9 mouse cellular contexts compared by ENCODE assay signal in genomic region chr2:120562859-120563234, GRCm38 (mm10). TPM values are rescaled to one million over a fixed set of nuclear protein-coding genes. Genes with fewer than 3 reads are reported as not detected.
DNase-seq lines count a peak whose midpoint lies in the region; ATAC-seq and TF ChIP-seq lines count a peak whose summit lies in the region.
"Had no signal": no experiment of that assay in that cellular context is flagged by ENCODE, and none has a peak within 500 bp of the region (broad histone marks: within the 10 kb centered on the region; RNA-seq: fewer than 3 reads in every experiment).

No protein-coding gene starts in this region.

- H3K9ac ChIP-seq in kidney, embryonic 14.5 days (ENCODE audit: low read depth, low read length): peak overlapping the region; percentile 90
- H3K9ac ChIP-seq in hindbrain, postnatal 0 days (replicated peaks; ENCODE audit: low read length): peak overlapping the region; percentile 91
- peak overlapping the region; percentile 99 for H3K9ac ChIP-seq in midbrain, embryonic 15.5 days

- no peaks in the 10 kb centered on the region for H3K27me3 ChIP-seq in kidney, embryonic 14.5 days (ENCODE audit: control insufficient read depth, insufficient read depth, low read length)
- no peaks in the 10 kb centered on the region for H3K27me3 ChIP-seq in hindbrain, postnatal 0 days (ENCODE audit: insufficient read depth, low read length)
- H3K27me3 ChIP-seq in midbrain, embryonic 15.5 days (replicated peaks): no peaks in the 10 kb centered on the region

- peak overlapping the region; percentile 66 for H3K4me2 ChIP-seq in kidney, embryonic 14.5 days (replicated peaks; ENCODE audit: low read depth, low read length)
- peak overlapping the region; percentile 80 for H3K4me2 ChIP-seq in hindbrain, postnatal 0 days (ENCODE audit: low read depth, low read length)
- peak overlapping the region; percentile 73 for H3K4me2 ChIP-seq in midbrain, embryonic 15.5 days

- 0 out of 2 replicates have a peak overlapping the region, but pooled peaks have one; percentile 66 for H3K27ac ChIP-seq in kidney, embryonic 14.5 days (ENCODE audit: low read depth, low read length)
- 0 out of 2 replicates have a peak overlapping the region, but pooled peaks have one; percentile 75 for H3K27ac ChIP-seq in brown adipose tissue, adult 24 weeks (replicated peaks; ENCODE audit: low read depth, low read length)
- peak overlapping the region; percentile 81 for H3K27ac ChIP-seq in hindbrain, postnatal 0 days
- no peak overlapping the region for H3K27ac ChIP-seq in midbrain, embryonic 15.5 days

- no peak for DNase-seq in kidney, postnatal 36 days
- no peak for DNase-seq in hindbrain, postnatal 0 days (ENCODE audit: low spot score)
- no peak for DNase-seq in gastrocnemius, postnatal 25 days
- no peak for DNase-seq in thymus, postnatal 4 days
- no peak for DNase-seq in thymus, postnatal 36 days
- DNase-seq: right cerebral cortex, adult 18-20 months had no signal

- H3K9me3 ChIP-seq in kidney, embryonic 14.5 days (ENCODE audit: control insufficient read depth, low read length): no peaks in the 10 kb centered on the region
- H3K9me3 ChIP-seq in hindbrain, postnatal 0 days (ENCODE audit: low read length): no peaks in the 10 kb centered on the region
- H3K9me3 ChIP-seq in midbrain, embryonic 15.5 days: no peaks in the 10 kb centered on the region

- no peaks in the 10 kb centered on the region for H3K36me3 ChIP-seq in kidney, embryonic 14.5 days (ENCODE audit: control insufficient read depth, insufficient read depth, low read length)
- no peaks in the 10 kb centered on the region for H3K36me3 ChIP-seq in hindbrain, postnatal 0 days (ENCODE audit: insufficient read depth, low read length)
- no peaks in the 10 kb centered on the region for H3K36me3 ChIP-seq in midbrain, embryonic 15.5 days (replicated peaks)

- peak overlapping the region; percentile 95 for H3K4me3 ChIP-seq in kidney, embryonic 14.5 days (ENCODE audit: low read length)
- peak overlapping the region; percentile 92 for H3K4me3 ChIP-seq in brown adipose tissue, adult 24 weeks (ENCODE audit: insufficient read depth, low read depth, low read length)
- peak overlapping the region; percentile 94 for H3K4me3 ChIP-seq in hindbrain, postnatal 0 days (ENCODE audit: low read length)
- peak overlapping the region; percentile 95 for H3K4me3 ChIP-seq in midbrain, embryonic 15.5 days

- WGBS in kidney, embryonic 14.5 days: 24% methylated on average over 9 of the region's 9 CpGs
- 22% methylated on average over 9 of the region's 9 CpGs for WGBS in hindbrain, postnatal 0 days
- WGBS in midbrain, embryonic 15.5 days: 22% methylated on average over 9 of the region's 9 CpGs

- no peak for ATAC-seq in kidney, embryonic 14.5 days (ENCODE audit: low FRiP score, low TSS enrichment)
- ATAC-seq in hindbrain, postnatal 0 days: no peak
- no peak for ATAC-seq in midbrain, embryonic 15.5 days (replicated peaks)

- TF ChIP-seq CTCF in hindbrain, postnatal 0 days (IDR thresholded peaks at IDR 0.05; ENCODE audit: low read depth): no peak

- no peaks in the 10 kb centered on the region for H3K4me1 ChIP-seq in kidney, embryonic 14.5 days (ENCODE audit: control insufficient read depth, insufficient read depth, low read length)
- no peaks in the 10 kb centered on the region; the same call in 1 of the 2 replicates for H3K4me1 ChIP-seq in brown adipose tissue, adult 24 weeks (ENCODE audit: control insufficient read depth, insufficient read depth, insufficient read length, low read length)
- H3K4me1 ChIP-seq in hindbrain, postnatal 0 days (ENCODE audit: insufficient read depth, low read length): peaks cover 3% of the 10 kb centered on the region
- peaks cover 19% of the 10 kb centered on the region for H3K4me1 ChIP-seq in midbrain, embryonic 15.5 days

RNA-seq across cellular contexts. Expression of gene Zfp106, which starts 0.8 kb away (rescaled TPM):
- polyA plus RNA-seq in kidney, embryonic 14.5 days (2014; fragmentation: Nextera tagmentation; extraction: Ambion mirVana): 52.9 and 69.6 TPM in 2 replicates
- 53.3 and 93.2 TPM in 2 replicates for polyA plus RNA-seq in brown adipose tissue, adult 24 weeks (2012; ENCODE audit: insufficient read depth, insufficient read length, missing spikeins)
- total RNA-seq in hindbrain, postnatal 0 days (2014; rRNA removed): 58.9 and 61.5 TPM in 2 replicates
- polyA plus RNA-seq in hindbrain, postnatal 0 days (2015; fragmentation: Nextera tagmentation; extraction: Ambion mirVana): 40.3 and 41.6 TPM in 2 replicates
- 43.6 and 49.3 TPM in 2 replicates for polyA plus RNA-seq in midbrain, embryonic 15.5 days (2015; fragmentation: Nextera tagmentation; extraction: Ambion mirVana)
- 100 to 1,000 TPM; 511 to 553 TPM for total RNA-seq in gastrocnemius, postnatal 25 days (2021)

RNA-seq across cellular contexts. Expression of gene Snap23, which starts 4.6 kb away (rescaled TPM):
- polyA plus RNA-seq in kidney, embryonic 14.5 days (2014; fragmentation: Nextera tagmentation; extraction: Ambion mirVana): 46.0 and 61.0 TPM in 2 replicates
- 33.7 and 42.4 TPM in 2 replicates for polyA plus RNA-seq in brown adipose tissue, adult 24 weeks (2012; ENCODE audit: insufficient read depth, insufficient read length, missing spikeins)
- total RNA-seq in hindbrain, postnatal 0 days (2014; rRNA removed): 14.7 and 20.7 TPM in 2 replicates
- 10.7 and 13.1 TPM in 2 replicates for polyA plus RNA-seq in hindbrain, postnatal 0 days (2015; fragmentation: Nextera tagmentation; extraction: Ambion mirVana)
- 15.2 TPM in 2 replicates for polyA plus RNA-seq in midbrain, embryonic 15.5 days (2015; fragmentation: Nextera tagmentation; extraction: Ambion mirVana)
- total RNA-seq in gastrocnemius, postnatal 25 days (2021): 10 to 100 TPM; 45.3 to 47.1 TPM

RNA-seq across cellular contexts. Expression of gene Haus2, which starts 46.3 kb away (rescaled TPM):
- 23.3 and 27.4 TPM in 2 replicates for polyA plus RNA-seq in kidney, embryonic 14.5 days (2014; fragmentation: Nextera tagmentation; extraction: Ambion mirVana)
- 10.9 and 12.2 TPM in 2 replicates for polyA plus RNA-seq in brown adipose tissue, adult 24 weeks (2012; ENCODE audit: insufficient read depth, insufficient read length, missing spikeins)
- total RNA-seq in hindbrain, postnatal 0 days (2014; rRNA removed): 21.2 and 22.7 TPM in 2 replicates
- polyA plus RNA-seq in hindbrain, postnatal 0 days (2015; fragmentation: Nextera tagmentation; extraction: Ambion mirVana): 36.4 and 37.2 TPM in 2 replicates
- 27.1 and 30.2 TPM in 2 replicates for polyA plus RNA-seq in midbrain, embryonic 15.5 days (2015; fragmentation: Nextera tagmentation; extraction: Ambion mirVana)
- 1 to 10 TPM; 6.4 to 6.5 TPM for total RNA-seq in gastrocnemius, postnatal 25 days (2021)

RNA-seq across cellular contexts. Expression of gene Lrrc57, which starts 46.5 kb away (rescaled TPM):
- polyA plus RNA-seq in kidney, embryonic 14.5 days (2014; fragmentation: Nextera tagmentation; extraction: Ambion mirVana): 19.0 and 19.9 TPM in 2 replicates
- polyA plus RNA-seq in brown adipose tissue, adult 24 weeks (2012; ENCODE audit: insufficient read depth, insufficient read length, missing spikeins): 13.8 and 22.7 TPM in 2 replicates
- total RNA-seq in hindbrain, postnatal 0 days (2014; rRNA removed): 26.2 and 39.5 TPM in 2 replicates
- polyA plus RNA-seq in hindbrain, postnatal 0 days (2015; fragmentation: Nextera tagmentation; extraction: Ambion mirVana): 26.6 and 28.4 TPM in 2 replicates
- polyA plus RNA-seq in midbrain, embryonic 15.5 days (2015; fragmentation: Nextera tagmentation; extraction: Ambion mirVana): 28.7 and 31.5 TPM in 2 replicates
- 10 to 100 TPM; 10.7 to 11.3 TPM for total RNA-seq in gastrocnemius, postnatal 25 days (2021)
